Mouse (Mus musculus): ENCODE results near the gene Gale.
"Not testable (repeated sequence)": the region's sequence is repeated elsewhere in the genome, so short reads cannot be mapped to it uniquely, and the experiment has no call there.

Gene Gale

GRCm38 (mm10) chr4:135970585-135970984 is 7.1 kb downstream of the Gale start:
- no peak for DNase-seq (ENCODE audit: low spot score in 2 of 2)

DNA sequence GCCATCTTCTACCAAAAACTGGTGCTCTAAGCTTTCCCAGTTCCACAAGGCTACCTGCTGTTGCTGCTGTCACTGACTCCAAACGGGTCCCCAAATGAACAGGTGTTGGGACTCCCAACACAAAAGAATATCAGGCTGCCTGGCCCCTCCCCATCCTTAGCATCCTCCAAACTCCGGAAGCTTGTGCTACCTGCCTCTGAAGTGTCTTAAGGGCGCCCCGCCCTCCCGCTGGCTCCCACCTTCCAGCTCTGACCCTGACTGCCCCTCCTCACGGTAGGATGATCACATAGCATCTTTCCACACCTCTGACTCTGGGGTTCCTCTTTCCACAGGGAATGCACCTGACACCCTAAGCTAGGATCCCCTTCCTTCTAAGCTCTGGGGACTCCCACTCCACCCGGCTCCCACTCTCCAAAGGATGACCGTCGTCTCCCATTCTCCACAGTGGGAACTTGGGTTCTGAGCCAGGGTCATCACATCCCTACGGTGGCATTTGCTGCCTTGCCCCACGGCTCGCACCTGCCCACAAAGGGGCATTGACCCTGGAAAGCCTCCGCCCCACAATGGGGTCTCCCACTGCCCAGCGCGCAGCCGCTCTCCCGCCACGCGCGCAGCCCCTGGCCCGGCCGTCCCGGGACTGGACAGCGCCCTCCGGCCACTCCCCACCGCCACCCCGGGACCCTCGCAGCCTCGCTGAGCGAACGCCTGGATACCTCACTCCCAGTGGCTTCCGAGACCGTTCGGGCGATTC is 8.5 kb downstream of the Gale start:
- no peak for DNase-seq (ENCODE audit: low spot score in 2 of 2)

- peak; percentile 70 to 82 for DNase-seq (ENCODE audit: low spot score in 2 of 2)
Measured at GRCm38 (mm10) chr4:135972556-135972906, 9.0 kb downstream of the Gale start, which contains the start of gene Lypla2. Gene Lypla2, minus strand, starts transcription at chr4:135972626.

DNA sequence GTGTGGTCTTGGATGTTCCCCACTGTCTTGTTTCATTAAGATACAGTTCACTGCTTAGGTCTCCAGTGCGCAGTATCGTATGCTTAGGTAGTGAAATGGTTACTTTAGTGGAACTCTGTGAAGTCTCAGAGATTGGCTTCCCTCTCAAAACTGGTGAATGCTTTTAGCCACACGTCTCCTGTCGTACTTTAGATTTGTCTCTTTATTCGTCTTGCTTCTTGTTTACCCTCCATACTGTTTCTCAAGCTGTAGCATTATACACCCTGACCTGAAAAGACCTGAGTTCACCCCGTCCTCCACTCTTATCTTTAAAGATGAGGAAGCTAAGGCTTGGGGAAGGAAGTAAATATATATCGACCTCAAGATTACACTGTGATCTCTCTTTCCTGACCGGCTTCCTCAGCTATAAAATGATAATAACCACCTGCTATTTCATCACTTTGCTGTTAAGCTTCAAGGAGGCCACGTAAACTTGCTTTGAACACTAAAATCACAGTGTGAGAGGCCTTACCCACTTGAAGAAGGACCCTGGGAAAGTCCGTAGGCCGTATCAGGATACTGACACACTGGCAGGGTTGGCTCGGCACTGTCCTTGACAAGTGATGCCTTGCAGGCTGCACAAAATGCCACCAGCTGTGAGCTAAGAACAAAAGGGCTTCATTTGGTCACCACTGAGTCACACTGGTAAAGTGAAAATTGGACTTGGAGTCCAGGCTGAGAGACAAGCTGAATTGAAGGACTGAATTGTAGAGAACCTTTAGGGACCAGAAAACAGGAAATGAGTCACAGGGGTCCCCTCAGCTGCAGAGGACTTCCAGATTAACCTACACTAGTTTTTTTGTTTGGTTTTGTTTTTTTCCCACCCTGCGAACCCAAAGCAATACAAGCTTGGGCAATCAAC is 9.6 kb downstream of the Gale start:
- no peak for DNase-seq (ENCODE audit: low spot score in 2 of 2)

GRCm38 (mm10) chr4:135976146-135976545 is 12.6 kb downstream of the Gale start:
- DNase-seq (ENCODE audit: low spot score in 2 of 2), result peak in 1 of 2 experiments; percentile 15

DNA sequence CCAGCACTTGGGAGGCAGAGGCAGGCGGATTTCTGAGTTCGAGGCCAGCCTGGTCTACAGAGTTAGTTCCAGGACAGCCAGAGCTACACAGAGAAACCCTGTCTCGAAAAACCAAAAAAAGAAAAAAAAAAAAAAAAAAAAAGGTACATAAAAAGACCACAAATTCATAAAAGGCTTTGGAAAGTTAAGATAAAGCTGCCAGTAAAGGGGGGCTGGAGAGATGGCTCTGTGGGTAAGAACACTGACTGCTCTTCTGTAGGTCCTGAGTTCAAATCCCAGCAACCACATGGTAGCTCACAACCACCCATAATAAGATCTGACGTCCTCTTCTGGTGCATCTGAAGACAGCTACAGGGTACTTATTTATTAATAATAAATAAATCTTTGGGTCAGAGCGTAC is 16.7 kb downstream of the Gale start:
- not testable (repeated sequence) for DNase-seq (ENCODE audit: low spot score in 2 of 2)

DNA sequence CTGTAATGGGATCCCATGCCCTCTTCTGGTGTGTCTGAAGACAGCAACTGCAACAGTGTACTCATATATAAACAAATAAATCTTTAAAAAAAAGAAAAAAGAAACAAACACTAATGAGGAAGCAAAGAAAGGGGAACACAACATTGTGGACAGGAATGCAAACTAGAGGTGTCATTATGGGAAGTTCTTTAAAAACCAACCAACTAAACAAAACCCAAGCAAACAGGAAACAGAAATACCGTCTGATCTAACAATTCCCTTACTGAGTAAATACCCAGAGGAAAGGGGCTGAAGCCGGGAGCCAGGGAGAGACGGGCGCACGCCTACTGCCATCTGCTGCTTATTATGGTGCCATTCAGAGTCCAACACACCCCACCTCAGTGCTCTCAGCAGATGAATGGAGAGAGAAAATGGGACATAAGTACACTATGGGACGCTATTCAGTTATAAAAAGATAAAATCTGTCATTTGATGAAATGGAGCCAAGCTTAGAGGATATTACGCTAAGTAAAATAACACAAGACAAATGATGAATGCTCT is 18.1 kb downstream of the Gale start:
- no peak for DNase-seq (ENCODE audit: low spot score in 2 of 2)

- DNase-seq (ENCODE audit: low spot score in 2 of 2), result no peak
Measured at GRCm38 (mm10) chr4:135984556-135984955, 21.0 kb downstream of the Gale start.

DNA sequence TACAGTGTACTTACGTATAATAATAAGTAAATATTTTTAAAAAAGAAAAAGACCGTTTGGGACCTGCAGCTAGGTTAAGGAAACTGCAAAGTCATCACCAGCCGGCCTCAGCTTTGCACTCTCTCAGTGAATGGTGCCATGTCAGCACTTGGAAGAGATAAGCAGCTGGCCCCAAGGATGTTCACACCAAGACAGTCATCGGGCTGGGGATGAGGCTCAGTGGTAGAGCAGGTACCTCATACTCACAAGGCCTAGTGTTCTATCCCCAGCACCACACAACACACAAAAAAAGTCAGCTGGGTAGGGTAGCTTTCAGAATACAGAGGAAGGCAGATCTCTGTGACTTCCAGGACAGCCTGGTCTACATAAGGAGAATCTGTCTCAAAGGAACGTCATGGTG is 21.7 kb downstream of the Gale start:
- DNase-seq (ENCODE audit: low spot score in 2 of 2), result no peak

DNA sequence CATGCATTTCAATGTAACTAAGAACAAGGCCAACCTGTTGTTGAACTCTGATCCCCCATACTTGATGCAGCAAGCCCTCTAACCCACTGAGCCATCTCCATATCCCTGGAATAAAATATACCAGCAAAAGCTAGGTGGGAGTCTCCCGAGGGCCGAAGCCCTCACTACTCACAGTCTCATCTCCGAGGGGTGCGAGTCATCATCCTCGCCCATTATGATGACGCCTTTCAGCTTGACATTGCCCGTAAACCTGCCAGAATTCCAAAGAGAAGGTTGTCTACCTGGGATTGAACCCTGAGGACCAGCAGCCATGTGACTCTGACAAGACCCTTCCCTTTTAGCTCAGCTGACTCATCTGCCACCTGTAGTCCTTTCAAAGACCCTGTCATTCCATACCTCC is 22.2 kb downstream of the Gale start:
- DNase-seq (ENCODE audit: low spot score in 2 of 2), result no peak

GRCm38 (mm10) chr4:135986301-135986942 is 22.9 kb downstream of the Gale start:
- DNase-seq (ENCODE audit: low spot score in 2 of 2), result no peak

GRCm38 (mm10) chr4:135986943-135987710 is 23.6 kb downstream of the Gale start, which contains the start of gene Pithd1:
Gene Pithd1, minus strand, starts transcription at chr4:135987264.
- peak; percentile 82 to 95 for DNase-seq (ENCODE audit: low spot score in 2 of 2)

DNA sequence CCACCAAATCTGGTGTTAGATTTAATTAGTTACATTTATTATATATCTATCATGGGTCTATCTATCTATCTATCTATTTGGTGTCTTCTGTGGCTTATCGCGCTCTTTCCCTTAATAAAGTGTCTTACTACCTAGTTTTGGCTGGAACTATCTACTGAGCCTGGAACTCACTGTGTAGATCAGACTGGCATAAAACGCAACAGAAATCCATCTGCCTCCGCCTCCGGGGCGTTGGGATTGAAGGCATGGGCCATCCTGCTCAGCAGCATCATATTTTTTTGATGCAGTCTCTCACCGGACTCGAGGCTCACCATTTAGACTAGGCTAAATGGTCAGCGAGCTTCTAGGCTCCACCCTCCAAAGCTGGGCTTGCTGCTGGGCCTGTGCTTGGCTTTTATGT is 24.2 kb downstream of the Gale start:
- no peak for DNase-seq (ENCODE audit: low spot score in 2 of 2)

DNA sequence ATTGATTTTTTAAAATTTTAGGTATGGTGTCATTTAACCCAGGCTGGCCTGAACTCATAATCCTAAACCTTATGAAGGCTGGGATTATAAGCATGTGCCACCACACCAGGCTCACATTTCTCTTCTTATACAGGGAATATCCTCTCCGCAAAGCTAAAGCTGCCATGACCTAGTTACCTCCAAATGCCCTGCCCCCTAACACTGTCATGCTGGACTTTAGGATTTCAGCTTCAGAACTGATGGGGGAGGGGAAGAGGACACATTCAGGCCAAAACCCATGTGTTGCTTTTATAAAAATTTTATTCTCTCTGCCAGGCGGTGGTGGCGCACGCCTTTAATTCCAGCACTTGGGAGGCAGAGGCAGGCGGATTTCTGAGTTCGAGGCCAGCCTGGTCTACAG is 30.4 kb downstream of the Gale start:
- DNase-seq (ENCODE audit: low spot score in 2 of 2), result no peak

DNA sequence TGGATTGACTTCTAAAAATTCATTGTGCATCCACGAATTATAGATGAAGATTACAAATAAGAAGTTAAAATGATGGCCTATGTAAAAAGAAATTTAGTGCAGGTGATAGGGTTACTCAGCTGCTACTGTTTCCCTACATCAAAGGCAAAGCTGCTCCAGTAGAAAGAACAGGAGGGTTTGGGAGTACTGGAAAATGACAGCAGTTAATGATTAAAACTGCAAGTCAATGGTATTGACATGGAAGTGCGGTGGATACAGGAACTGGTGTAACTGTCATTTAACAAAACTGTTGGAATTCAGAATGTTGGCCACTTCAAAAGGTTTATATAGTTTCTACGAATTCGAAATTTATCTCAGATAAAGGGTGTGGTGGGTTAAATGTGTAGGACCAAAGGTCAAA is 31.6 kb downstream of the Gale start:
- no peak for DNase-seq (ENCODE audit: low spot score in 2 of 2)

GRCm38 (mm10) chr4:136004107-136004675 is 40.7 kb downstream of the Gale start:
- no peak for DNase-seq (ENCODE audit: low spot score in 2 of 2)

GRCm38 (mm10) chr4:136004921-136005320 is 41.4 kb downstream of the Gale start:
- no peak for DNase-seq (ENCODE audit: low spot score in 2 of 2)

DNA sequence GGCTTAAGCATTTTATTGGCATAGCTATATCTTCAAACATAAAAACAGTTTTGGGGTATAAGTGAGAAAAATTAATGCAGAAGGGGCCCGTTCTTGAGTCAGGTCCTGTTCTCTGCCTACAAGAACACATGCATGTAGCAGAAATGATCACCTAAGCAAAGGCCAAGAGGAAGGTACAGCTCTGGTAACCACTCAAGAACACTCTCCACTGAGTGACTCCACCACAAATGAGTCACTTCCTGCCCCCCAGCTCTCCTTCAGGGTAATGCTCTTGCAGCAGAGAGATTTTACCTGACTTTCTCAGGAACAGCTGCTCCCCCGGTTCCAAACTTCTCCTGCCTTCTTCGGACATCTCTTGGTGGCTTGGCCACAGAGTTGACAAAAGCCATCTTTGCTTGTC is 43.3 kb downstream of the Gale start:
- DNase-seq (ENCODE audit: low spot score in 2 of 2), result no peak

- no peak for DNase-seq (ENCODE audit: low spot score in 2 of 2)
Measured at GRCm38 (mm10) chr4:136008782-136009447, 45.4 kb downstream of the Gale start.

DNA sequence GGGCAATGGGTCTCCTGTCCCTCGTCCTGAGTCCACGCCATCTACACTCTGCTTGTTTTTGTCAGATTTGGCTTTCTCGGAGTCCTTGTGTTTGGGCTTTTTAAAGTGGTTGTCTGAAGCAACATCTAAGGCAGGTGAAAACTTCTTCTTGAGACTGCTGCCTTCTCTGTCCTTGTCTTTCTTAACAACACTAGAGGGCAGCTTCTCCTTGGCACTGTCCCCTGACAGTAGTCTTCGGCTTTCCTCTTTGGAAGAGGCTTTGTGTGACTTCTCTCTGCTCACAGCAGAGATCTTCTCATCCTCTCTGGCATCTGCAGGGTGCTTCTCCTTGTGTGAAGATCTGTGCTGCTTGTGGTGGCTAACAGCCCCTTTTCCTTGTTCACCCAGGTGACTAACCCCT is 47.1 kb downstream of the Gale start:
- no peak for DNase-seq (ENCODE audit: low spot score in 2 of 2)

All from cerebellum, postnatal 4 days (tissue).